Mouse (Mus musculus) spleen, adult 12 weeks (tissue): ENCODE data around the gene Tfeb.
A peak's percentile ranks its signal among the peaks of the same experiment; 100 is the strongest.

Source experiments
- DNase-seq: peaks from one replicate; pipeline ENCODE4 v3.0.0; 2022; ENCODE audit warnings: low spot score

Gene Tfeb

DNA sequence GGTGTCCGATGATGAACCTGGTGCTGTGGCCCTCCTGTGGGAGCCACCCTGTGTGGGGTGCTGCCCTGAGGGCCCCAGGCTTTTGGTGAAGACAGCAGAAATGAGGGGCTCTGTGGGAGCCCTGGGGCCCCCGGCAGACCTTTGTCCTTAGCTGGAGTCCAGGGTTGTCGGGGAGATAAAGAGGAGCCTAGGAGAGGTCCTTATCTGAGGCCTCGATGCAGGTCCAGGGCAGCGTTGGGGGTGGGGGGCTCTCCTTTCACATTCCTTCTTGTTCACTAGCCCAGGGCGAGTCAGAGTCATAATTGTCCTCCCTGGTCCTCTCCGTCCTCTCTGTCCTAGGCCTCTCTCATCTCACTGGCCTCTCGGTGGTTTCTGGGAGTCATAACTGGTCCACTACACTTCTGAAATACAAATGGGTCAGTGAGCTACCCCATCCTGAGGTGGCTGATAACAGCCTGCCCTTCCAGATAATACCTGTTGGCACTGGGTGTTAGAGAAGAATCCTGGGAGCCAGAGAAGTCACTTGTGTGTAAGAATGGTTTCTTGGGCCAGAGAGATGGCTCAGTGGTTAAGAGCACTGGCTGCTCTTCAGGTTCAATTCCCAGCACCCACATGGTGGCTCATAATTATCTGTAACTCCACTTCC lies 16.4 kb downstream of the Tfeb start:
- DNase-seq, result no peak

DNA sequence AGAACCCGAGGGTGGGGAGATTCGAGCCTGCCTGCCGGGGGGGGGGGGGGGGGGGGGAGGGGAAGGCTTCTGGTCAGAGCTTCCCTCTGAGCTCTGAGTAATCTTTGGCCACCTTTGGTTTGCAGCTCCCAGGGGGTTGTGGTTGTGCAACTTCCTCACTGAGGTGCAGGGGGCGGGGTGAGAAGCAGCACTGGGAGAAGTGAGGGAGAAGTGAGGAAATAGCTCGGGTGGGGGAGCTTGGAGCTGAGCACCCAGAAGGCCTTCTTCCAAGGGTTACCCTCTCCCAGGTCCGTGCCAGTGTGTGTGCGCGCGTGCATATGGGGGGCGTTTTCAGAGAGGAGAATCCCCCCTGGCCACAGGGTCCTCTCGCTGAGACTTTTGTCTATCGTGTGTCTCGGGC lies 17.4 kb downstream of the Tfeb start:
- no peak for DNase-seq

DNA sequence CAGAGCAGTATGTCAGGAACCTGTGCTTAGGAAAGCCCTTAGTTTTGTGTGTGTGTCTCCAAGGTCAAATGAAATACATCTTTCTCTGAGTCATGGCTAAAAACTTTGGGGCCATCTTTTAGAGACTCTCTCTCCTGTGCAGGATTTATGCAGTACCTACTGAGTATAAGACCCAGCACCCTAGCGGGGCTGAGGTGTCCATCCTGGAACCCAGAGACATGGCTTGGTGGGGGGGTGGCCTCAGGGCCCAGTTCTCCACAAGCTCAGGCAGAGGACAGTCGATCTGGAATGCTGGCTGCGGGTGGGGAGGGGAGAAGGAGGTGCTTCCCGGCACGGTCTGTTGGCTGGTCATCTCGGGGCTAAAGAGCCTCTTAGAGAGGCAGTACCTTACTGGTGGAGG lies 19.5 kb downstream of the Tfeb start:
- DNase-seq, result no peak

DNA sequence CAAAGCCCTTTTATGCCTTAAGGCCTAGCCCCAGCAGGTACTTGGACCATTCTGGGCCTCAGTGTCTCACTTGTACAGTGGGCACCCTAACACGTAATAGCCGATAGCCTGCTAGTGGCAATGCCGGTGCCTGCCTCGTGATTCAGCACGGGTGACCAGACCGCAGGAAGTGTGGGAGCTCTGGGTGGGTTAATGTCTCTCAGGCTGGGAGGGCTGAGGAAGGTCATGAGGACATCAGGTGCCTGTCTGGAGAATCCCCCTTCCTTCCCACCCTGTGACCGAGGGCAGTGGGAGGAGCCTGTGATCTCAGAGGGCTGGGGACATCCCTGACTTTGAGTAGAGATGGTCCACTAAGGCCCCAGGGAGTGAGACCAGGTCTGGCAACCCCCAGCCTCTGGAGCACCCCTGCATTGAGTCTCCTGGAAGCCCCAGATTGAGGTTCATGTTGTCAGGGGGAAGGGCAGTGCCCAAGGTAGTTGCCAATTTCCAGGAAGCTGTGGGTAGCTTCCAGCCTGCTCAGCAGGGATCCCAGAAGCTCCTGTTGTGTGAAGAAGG lies 20.3 kb downstream of the Tfeb start:
- no peak for DNase-seq

DNA sequence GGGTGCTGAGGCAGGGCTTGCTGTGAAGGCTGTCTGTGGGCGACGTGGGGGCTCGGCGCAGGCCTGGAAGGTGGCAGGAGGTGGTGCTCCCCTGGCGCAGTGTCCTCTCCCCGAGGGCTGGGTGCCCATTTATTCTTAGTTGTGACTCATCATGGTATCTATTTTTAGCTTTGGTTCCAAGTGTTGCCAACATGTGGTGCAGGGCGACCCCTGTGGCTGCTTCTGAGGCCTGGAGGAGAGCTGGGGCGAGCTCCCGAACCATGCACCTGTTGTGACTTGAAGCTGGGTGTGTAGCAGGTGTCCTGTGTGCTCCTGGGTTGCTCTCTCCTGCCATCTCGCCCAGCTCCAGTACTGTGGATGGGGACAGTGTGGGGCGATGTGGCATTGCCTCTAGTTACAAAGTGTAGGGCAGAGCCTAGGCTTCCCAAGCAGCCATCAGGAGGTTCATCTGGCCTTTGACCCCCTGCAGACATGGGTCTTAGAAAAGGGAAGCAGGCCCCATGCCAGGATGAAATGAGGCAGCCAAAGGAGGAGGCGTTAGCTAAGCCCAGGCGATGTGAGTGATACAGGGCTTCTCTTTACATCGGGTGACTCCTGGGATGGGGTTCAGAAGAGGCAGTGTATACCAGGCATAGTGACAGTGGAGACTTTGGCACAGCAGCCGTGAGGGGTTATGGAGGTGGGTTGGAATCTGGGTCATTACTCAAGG lies 23.0 kb downstream of the Tfeb start:
- no peak for DNase-seq

DNA sequence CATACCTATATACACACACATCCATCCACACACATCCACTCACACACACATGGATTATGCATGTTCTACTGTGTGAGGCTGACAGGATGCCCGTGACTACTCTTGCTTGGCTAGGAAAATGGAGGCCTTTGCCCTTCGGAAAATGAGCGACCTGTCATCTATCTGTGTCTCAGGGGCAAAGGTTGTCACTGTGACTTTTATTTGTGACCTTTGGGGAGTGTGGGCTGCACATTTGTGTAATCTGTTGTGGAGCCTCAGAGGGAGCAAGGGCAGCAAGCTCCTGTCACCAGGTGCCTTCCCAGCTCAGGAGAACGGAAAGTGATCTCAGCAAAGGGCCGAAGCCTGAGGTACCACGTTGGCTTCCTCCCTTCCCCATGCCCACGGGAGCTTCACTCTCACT lies 25.2 kb downstream of the Tfeb start:
- DNase-seq, result no peak

DNA sequence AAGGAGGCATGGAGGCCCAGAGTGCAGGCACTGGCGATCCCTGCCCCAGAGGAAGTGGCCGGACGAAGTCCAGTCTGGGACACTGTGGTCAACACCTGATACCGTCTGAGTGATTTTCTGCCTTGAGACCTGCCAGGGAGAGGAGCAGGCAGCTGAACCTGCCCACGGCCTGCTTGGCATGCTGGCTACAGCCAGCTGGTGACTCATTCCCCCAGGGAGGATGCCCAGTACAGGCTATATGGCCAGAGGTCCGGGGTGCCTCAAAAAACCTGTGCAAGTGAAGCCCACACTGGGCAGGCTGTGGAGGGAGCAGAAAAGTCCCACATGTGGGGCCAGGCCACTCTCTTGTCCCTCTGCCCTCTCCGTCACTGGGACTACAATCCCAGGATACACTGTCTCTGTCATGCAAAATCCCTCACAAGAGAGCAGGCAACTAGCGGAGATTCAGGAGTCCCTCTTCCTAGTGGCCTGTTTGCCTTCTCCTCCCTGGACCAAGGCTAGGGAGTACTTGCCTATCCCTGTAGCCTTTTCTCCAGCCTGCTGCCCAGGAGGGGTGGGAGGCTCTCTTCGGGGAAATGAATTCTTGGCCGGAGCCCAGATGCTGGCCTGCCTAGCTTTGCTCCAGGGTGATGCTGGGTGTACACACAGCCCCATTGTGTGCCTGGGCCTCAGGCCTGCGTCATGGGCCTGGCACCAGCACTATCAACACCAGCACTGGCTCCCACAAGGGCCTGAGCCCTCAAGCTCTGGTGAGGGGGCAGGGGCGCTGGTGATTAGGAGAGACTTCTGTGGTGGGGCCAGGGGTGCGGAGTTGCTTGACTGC lies 25.9 kb downstream of the Tfeb start:
- no peak for DNase-seq

DNA sequence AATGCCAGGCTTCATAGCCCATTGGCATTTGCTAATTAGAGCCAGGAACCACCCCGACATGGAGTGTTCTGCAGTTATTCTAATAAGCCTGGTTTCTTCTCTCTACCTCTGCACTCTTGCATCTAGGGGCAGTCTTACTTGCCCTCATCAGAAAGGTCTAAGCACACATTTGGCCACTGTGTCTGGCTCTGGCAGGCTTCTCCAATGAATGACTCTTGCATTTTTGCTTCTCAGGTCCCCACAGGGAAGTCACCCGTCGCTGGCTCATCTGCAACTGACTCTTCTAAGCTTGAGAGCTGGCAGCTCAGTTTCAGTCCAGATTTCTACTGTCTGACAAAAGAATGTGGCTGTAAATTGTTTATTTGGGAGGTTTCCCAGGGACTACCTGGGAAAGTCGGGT lies 29.2 kb downstream of the Tfeb start:
- no peak for DNase-seq

DNA sequence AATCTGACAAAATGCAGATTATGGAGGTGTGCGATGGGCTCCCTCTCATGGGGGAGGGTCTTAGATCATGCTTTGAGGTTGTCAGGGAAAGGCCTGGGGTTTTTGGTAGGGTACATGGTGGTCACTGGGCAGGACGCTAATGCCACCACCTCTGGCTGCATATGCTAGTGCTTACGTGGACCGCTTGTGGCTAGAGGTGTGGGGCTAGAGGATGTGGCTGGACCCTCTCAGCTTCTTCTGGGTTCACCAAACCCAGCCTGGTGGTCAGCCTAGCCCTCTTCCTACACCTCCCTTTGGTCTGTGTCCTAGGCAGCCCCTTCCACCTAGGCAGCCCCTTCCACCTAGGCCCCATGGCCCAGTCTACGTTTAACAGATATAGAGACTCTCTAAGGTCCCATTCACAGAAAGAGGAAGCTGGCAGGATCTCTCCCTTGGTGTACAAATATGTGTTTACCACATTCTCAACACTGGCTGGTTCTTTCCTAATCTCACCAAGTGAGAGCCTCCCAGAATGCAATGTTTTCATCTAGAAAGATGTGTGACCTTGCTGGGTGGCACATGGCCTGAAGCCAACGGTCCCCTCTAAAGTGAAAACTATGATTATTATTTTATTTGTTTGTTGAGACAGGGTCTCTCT lies 29.7 kb downstream of the Tfeb start:
- DNase-seq, result no peak

DNA sequence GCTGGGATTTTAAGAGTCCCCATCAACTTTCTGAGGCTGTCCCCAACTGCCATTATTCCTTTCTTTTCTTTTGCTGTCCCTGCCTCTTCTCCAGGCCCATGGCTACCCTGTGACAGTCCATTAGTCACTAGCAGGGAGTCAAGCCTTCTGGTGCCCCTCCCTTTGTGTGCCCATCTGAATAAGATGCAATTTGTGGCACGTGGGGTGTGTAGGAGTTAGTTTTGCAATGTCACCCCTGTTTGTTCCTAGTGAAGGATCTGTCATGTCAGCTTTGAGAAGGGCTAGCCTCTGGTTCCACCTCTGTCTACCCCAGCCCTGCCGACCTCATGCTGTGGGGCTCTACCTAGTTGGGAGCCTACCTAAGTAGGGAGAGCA lies 30.2 kb downstream of the Tfeb start:
- no peak for DNase-seq

DNA sequence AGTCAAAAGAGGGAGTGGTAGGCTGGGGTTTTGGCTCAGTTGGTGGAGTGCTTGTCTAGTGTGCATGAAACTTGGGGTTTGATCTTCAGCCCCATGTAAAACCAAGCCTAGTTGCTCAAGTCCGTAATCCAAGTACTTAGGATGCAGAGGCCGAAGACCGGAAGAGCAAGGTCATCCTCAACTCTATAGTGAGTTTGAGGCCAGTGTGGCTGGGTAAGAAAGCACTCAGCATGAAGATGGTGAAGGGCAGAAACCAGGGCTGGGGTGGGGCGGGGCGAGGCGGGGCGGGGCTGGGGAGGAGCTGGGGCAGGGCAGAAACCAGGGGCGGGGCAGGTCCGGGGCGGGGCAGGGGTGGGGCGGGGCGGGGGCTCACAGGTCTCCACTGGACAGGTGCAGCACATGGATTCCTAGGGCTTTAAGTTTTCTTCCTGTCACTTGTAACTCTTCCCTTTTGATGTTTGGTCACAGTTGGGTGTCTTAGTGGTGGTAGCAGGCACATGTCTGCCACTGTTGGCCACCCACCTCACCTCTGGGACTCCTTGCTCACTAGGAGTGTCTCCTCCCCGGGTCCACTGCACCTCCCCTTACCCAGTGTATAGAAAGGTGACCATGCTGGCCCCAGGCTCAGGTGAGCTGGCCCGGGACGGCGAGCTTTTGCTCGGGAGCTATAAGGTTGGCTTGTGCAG lies 30.8 kb downstream of the Tfeb start:
- no peak for DNase-seq

DNA sequence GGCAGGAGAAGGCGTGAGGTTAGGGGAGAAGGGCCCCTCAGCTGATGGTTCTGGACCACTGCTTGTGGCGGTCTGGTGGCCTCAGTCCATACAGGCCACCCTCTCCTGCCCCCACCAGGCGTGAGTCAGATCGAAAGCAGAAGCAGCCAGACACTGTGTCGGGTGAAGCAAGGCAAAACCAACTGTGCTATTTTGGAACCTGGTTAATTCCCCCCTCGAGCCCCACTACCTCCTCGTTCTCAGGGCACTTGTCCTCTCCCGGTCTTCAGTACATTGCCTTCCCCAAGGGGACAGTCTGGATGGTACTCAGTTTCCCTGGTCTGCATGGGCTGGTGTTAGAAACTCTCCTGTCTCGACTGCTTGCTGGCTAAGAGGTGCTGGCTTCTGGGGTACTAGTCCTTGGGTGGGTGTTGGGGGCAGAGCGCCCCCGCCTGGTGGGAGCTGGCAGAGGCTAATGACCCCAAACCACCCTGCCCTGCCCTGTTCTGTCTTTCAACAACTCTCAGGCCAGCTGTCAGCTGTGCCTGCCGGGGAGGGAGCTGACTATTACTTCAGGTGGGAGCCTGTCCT lies 32.0 kb downstream of the Tfeb start:
- DNase-seq, result peak; percentile 62

DNA sequence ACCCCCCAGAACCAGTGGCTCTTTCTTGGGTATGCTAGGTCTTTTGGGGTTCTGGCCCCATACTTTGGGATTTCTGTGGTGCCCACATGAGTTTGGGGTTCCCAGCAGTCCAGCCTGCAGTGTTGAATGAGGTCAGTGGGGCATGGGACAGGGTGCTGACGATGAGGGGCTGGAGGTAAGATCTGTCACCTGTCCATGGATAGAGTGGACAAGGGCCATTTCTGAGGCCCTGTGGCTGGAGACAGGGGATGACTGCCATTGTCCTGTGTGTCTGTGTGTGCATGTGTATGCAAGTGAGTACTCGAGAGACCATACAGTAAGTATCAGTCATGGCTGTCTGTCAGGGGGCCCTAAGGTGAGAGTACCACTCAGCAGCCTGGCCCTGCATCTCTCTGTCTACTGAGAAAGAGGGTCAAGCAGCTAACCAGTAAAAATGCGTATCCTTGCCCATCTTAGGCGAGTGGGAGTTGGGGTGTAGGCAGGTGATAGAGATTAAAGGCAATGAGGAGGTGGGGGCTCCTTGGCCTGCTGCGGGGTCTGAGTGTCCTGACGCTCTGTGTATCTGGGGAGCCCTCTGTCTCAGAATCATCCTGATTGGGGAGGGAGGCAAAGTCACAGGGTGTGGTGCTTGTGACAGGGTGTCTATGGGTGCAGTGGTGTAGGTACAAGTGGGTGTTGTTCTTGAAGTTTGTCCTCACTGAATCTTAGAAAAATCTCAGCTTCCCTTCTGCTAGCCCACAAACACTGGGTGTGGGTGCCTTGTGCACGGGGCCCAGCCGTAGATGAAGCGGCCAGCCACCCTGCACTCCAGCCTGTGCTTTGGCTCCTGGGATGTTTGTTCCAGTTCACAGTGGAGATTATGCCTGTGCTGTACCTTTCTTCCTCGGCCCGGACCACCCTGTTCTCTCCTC lies 32.8 kb downstream of the Tfeb start:
- no peak for DNase-seq

DNA sequence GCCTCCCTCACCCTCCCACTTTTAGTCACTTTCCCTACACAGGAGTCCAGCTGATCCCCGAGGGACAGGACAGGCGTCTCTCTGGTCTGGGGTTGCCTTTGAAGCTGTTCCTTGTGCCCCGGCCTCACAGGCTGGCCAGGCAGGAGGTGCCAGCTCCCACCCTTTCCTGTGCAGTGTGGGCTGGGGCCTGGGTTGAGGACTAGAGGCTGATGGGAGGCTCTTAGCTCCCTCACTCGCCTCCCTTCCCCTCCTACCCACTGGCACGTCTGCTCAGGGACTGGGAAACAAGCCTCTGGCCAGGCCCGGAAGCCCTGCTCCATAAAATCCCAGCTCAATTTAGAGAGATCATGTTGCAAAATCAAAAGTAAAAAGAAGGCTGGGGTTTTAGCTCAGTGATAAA lies 36.8 kb downstream of the Tfeb start:
- DNase-seq, result no peak

DNA sequence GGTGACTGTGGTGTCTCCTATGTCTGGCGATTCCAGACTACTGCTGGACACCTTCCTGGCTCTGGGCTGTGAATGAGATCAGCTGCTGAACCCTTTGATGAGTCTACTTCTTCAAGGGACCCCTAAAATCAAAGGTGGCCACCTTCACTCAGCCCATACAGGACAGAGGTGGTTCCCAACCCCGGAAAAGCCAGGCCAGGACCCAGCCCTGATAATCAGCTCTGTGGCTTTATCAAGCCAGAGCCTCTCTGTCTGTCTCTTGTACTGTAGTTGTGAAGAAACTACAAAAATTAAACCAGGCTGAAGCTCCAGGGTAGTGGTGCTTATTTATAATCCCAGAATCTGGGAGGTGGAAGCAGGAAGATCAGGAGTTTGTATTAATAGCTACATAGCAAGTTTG lies 40.3 kb downstream of the Tfeb start:
- no peak for DNase-seq

DNA sequence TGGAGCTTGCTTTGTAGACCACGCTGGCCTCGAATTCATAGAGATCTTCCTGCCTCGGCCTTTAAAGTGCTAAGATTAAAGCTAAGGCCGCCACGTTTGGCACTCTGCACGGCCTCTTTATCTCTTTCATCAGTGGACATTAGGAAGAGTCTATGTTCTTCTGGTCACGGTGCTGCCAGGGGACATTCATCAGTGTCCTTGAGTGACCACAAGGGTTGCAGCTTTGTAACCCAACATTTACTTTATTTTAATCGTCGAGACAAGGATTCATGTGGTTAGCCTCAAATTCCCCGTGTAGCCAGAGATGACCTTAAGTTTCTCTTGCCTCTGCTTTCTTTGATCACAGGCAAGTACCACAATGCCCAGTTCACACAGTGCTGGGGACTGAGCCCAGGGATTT lies 43.6 kb downstream of the Tfeb start:
- DNase-seq, result no peak

DNA sequence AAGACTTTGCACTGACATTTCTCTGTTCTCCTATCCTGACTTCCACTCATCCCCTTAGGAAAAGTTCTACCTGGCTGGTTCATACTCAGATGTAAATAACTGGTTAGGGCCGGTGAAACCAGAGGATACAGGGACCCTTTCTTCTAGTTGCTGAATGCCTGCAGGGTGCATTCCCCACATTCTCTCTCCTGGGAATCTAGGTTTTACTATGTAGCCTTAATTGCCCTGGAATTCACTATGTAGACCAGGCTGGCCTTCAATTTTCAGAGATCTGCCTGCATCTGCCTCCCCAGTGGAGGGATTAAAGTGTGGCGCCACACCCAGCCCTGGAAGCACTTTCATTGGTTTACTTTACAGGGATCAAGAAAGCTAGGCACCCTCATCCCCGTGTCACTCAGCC lies 45.7 kb downstream of the Tfeb start:
- DNase-seq, result no peak

DNA sequence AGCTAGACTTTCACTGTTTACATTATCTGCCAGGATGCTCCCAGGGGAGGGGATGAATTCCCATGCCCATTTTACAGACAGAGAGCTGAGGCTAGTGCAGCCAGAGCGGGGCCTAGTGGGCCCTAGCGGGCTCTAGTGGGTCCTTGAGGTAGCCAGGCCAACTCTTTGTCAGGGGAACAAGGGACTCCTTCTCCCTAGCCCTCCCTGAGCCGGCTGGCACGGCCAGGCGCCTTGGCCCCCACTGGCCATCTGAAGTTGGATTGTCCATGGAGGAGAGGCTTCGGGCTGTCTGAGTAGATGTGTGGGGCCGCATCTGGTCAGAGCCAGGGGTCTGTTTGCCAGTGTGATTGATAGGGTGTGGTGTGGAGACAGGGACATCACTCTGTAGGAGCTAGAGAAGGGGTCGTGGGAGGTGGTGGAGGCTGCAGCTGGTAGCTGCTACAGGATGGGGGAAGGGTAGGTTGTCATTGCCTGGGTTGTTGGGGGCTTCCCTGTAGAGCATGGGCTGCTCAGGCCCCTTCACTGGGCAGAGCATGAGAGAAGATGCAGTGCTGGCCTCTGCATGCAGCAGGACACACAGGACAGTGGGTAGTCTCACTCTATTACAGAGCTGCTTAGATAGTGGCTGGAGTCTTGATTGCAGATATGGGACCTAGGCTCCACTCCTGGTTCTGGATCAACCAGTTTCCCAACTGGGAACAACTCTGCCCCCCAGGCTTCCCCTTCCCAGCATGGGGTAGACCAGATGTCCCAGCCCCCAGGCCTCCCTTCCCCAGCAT lies 46.8 kb downstream of the Tfeb start:
- DNase-seq, result no peak

DNA sequence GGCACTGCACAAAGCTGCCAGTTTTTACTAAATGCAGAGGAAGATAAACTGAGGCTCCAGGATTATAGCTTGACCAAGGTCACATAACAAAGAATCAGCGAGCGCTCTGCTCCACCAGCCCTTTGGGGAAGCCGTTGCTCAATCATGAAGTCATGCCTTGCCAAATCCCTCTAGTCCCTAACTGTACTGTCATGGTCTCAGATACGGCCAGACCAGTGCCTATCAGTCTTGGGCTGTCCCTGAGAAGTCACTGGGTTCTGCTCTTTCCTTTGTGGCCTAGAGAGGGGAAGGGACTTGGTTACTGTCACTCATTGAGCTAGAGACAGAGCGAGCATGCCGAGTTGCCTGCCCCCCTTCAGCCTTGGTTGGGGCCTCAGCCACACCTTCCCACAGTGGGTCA lies 47.6 kb downstream of the Tfeb start:
- no peak for DNase-seq

DNA sequence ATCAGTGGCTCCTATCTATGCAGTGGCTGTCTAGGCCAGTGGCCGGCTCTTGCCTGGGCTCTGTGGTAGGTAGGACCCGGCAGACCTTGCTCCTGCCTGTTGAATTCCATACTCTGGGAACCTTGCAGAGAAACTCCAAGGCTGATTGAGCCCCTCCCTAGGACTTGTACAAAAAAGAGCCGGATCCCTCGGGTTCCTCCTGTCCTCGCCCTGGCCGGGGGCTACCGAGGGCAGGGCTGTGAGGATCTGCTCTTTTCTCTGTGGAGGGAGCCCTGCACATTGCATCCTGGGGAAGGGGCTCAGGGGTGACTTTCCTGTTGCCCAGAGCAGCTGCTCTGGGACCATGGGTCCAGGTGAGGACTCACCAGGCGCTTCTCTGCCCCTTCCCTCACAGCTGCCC lies 50.8 kb downstream of the Tfeb start:
- DNase-seq, result no peak
